Mouse (Mus musculus): Measurements from ENCODE around the gene Slc35b2. TPM values are rescaled to one million over a fixed set of nuclear protein-coding genes. Genes with fewer than 3 reads are reported as not detected.

The Slc35b2 gene
- total RNA-seq, 4 experiments from 2014 or later = 26.6 to 35.6 (median 30.3) TPM

- DNase-seq (ENCODE audit: low spot score in 2 of 2) = no peak
Measured at GRCm38 (mm10) chr17:45582715-45583355, 19.2 kb downstream of the Slc35b2 start.

- peak; percentile 67 to 79 for DNase-seq (ENCODE audit: low spot score in 2 of 2)
Measured at GRCm38 (mm10) chr17:45584096-45584896, 20.6 kb downstream of the Slc35b2 start.

DNA sequence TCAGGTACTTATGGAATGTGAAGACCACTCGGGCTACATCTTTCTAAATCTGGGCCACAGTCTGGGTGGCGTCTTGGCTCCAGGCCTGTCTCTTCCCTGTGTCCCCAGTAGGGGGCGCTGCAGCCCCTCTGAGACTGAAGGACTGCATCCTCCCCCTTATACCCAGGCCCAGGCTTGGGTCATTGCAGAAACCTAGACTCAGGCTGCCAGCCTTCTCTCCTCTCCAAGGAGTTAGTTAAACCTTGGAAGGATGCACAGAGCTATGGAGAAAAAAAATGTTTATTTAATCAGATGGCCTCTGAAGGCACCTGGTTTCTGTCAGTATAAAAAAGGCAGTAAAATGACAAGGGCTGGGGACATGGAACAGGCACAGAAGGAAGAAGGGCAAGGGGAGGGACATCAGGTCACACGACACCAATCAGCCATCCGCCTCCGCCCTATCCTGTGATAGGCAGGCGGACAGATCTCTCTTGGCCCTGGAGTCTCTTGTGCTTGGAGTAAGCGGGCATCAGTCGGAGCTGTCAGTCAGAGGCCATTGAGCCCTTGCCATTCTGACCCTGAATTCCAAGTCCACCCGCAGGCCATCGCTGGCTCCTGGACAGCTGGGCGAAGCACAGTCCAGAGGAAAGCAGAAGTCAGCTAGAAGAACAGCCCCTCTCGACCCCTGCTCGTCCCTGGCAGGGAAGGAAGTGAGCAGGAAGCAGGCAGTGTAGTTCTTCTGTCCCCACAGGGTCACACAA, 21.4 kb downstream of the Slc35b2 start:
- peak in 1 of 2 experiments; percentile 76 for DNase-seq (ENCODE audit: low spot score in 2 of 2)

- no peak for DNase-seq (ENCODE audit: low spot score in 2 of 2)
Measured at GRCm38 (mm10) chr17:45585725-45586448, 22.2 kb downstream of the Slc35b2 start.

- no peak for DNase-seq (ENCODE audit: low spot score in 2 of 2)
Measured at GRCm38 (mm10) chr17:45586449-45586837, 22.8 kb downstream of the Slc35b2 start.

GRCm38 (mm10) chr17:45588370-45588769, 24.7 kb downstream of the Slc35b2 start:
- no peak for DNase-seq (ENCODE audit: low spot score in 2 of 2)

DNA sequence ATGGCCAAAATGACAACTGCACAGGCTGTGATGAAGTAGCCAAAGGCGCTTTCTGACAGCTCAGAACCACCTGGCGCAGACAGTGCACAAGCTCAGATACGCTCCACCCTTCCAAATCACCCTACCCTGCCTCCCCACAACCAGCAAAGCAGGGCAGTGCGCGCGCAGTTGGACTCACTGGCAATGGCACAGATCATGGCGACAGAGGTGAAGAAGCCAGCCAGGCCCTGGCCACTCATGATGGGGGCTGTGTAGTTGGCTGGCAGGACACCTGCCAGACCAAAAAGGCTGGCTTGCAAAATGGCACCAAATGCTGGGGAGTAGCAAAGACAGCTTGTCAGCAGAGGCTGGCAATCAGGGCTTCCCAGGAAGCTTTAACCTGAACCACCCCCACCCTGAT, 25.6 kb downstream of the Slc35b2 start:
- no peak for DNase-seq (ENCODE audit: low spot score in 2 of 2)

DNA sequence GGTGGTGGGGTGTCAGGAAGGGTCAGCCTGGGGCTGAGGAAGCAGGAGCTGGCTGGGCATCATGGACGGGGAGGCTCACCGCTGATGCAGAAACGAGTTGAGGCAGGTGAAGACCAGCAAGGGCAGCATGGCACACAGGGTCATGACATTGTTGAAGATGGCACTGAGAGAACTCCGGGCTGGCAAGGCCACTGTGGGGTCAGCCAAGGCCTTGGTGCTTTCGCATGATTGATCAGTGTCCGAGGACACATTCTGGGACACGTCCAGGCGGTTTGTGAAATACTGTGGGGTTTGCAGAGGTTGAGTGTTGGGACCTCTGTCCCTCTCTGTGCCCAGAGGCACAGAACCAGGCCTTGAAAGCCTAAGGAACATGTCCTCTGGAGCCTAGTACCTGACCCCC, 26.2 kb downstream of the Slc35b2 start:
- DNase-seq (ENCODE audit: low spot score in 2 of 2) = no peak

- DNase-seq (ENCODE audit: low spot score in 2 of 2) = no peak
Measured at GRCm38 (mm10) chr17:45590410-45590809, 26.7 kb downstream of the Slc35b2 start.

DNA sequence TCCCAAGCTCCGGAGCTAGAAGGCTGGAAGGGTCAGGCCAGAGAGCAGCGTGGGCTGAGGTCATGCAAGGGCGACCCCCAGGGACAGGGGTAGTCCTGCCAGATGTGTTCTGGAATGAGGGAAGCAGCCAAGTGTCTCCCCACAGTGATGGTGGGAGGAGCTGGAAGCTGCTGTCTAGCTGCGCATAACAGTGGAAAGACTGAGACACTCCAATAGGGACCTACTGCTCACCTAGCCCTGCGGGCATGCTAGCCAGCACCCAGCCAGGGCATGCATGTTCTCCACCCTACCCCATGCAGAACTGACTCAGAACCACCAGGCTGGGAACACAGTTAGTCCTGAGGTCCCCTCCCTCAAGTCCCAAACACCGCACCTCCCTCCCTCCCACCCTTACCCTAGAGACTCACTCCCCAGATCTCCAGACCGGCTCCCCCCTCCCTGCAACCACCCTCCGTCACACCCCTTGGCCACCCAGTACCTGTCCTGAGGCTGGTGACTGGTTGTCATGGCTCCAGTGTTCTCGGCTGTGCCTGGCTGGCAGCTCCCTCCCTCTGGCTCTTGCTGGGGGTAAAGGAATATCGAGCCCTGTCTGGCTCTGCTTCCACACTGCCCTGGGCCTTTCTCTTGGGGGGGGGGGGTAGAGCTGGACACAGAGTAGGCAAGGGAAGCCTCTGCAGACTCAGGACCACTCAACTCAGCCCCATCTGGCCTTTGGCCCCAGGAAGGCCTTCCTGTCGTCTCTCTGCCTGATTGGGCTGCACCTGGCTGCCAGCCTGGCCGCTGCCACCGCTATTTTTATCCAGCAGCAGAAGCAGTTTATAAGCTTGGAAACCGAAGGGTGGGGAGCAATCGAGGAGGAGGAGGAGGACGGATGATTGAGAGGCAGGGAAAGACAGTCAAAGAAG, 28.3 kb downstream of the Slc35b2 start:
- no peak for DNase-seq (ENCODE audit: low spot score in 2 of 2)

- no peak for DNase-seq (ENCODE audit: low spot score in 2 of 2)
Measured at GRCm38 (mm10) chr17:45592606-45593431, 29.1 kb downstream of the Slc35b2 start.

GRCm38 (mm10) chr17:45593479-45593878, 29.8 kb downstream of the Slc35b2 start:
- DNase-seq (ENCODE audit: low spot score in 2 of 2) = no peak

- DNase-seq (ENCODE audit: low spot score in 2 of 2) = no peak
Measured at GRCm38 (mm10) chr17:45594195-45594594, 30.5 kb downstream of the Slc35b2 start.

DNA sequence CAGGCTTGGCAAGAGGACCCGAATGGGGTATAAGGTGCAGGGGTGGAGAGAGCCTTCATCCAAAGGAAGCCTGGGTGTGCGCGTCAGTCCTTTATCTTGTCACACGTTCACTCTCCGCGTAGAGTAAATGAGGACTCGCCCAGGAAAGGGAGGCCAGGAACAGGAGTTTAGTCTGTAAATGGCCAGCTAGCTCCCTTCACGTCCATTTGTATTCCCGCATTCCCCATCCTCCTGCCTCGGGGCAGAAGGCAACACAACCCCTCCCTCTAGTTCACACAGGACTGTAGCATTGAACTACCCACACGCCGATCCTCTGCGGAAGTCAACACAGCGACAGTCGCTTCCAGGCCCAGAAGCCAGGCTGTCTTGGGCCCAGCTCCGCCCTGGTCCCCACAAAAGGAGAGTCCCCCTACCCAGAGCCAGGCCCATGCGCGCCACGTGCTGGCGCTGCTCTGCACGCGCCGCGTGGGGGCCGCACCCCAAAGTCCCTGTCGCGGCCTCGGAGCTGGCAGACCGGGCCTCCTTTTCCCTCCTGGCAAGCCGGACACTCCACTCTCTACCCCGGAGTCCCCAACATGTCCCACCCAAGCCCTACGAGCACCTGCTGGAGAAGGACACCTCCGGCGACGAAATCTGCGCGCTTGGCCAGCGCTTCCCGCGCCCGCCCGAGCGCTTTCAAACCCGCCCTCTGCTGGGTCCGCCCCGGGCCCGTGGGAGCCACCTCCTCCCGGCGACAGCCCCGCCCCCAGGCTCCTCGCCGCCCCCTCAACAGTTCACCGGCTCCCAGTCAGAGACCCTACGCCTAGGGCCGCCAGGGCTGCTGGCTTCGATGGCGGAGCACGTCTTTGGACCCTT, 31.4 kb downstream of the Slc35b2 start:
- DNase-seq (ENCODE audit: low spot score in 2 of 2) = no peak

GRCm38 (mm10) chr17:45595736-45596390, 32.2 kb downstream of the Slc35b2 start:
- no peak for DNase-seq (ENCODE audit: low spot score in 2 of 2)

DNA sequence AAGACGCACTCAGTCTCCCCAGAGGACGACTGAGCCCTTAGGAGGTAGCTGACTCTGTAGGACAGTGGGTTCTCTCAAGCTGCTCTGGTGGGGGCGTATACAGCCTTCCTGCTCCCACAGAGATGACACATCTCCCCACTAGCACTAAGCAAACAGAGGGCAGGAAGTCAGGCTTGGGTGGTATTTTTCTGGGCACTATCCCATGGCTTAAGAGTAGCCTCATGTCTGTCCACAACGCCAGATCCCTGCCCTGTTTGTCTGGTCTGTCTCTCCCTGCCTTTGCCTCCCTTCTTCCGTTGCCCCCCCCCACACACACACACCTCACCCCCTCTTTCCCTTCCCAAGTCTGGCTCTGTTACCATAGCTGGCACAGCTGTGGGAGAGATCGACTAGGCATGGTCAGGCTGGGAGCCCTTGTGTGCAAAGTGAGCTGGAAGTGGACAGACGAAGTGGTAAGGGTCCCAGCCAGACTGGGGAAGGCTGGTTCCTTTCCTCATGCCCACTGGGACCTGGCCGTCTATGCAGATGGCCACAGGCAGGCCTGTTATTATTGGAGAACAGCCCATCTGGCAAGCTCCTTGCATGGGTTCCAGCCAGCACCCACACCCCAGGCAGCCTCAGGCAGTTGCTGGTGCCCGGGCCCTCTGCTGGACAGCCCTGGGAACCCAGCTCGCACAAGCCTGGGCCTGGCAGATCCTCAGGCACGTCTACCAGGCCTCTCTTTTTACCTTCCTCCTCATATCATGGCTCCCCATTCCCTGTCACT, 33.1 kb downstream of the Slc35b2 start:
- peak in 1 of 2 experiments; percentile 58 for DNase-seq (ENCODE audit: low spot score in 2 of 2)

GRCm38 (mm10) chr17:45597787-45598186, 34.1 kb downstream of the Slc35b2 start:
- DNase-seq (ENCODE audit: low spot score in 2 of 2) = no peak
